Mouse (Mus musculus): ENCODE results near the gene Dcun1d4. TPM values are rescaled to one million over a fixed set of nuclear protein-coding genes. Genes with fewer than 3 reads are reported as not detected.

Dcun1d4 gene
- 56.6 and 65.0 TPM in 2 replicates for polyA plus RNA-seq (2014; fragmentation: Nextera tagmentation; extraction: Ambion mirVana)

DNA sequence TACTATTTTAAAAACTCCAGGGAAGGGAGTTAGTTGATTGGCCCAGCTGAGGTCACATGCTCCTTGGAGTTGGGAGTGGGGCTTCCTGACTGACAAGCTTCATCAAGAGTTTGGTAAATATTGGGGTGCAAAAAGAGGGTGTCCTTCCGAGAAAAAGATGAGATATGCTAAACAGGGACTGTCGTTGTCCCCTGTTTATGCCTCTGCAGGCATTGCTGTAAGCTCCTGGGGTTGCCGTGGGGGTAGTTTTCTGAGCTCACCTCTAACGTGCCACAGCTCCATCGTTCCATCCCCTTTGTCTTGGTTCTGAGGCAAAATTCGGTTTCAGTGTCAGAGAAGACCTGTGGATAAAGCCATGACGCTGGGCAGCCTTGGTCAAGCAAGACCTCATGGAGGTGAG lies at the start of gene Dcun1d4:
Gene Dcun1d4 (plus strand): TSS at position 301 of the 400 bp plus-strand sequence.
- Histone ChIP-seq H3K4me2 (ENCODE audit: low read depth, low read length, severe bottlenecking) (no peak within 1 kb of the TSS), H3K9me3 (ENCODE audit: control insufficient read depth, low read length) (no peaks in the 10 kb centered on the region)
- 84% methylated on average over 7 of the region's 7 CpGs for WGBS

DNA sequence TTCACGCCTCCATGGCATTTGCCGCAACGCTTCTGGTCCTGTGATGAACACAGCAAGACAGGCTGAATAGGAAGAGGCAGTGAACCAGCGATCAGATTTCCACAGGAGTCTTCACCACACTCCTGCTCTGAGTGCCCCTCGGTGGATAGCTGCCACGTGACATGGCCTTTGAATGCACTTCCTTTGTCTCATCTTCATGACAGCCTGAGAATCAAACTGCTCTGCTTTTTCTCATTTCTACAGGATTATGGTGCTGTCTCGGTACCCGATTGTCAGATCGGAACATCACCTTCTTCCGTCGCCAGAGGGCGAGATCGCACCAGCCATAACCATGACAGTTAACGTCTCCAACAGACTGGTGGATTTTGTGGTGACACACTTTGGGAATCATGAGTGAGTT lies 49.2 kb upstream of the Dcun1d4 start:
- Histone ChIP-seq H3K9me3 (ENCODE audit: control insufficient read depth, low read length) (no peaks in the 10 kb centered on the region), H3K27ac (ENCODE audit: low read depth, low read length) (no peak overlapping the region), H3K27me3 (ENCODE audit: control insufficient read depth, insufficient read depth, low read length) (no peaks in the 10 kb centered on the region), H3K4me1 (replicated peaks; ENCODE audit: control insufficient read depth, insufficient read depth, low read length) (0 out of 2 replicates have a peak, but pooled peaks cover 2% of the 10 kb centered on the region), H3K4me3 (ENCODE audit: low read depth, low read length) (no peak overlapping the region), H3K9ac (ENCODE audit: low read length) (no peak overlapping the region; the same call in 1 of the 2 replicates), H3K36me3 (ENCODE audit: control insufficient read depth, insufficient read depth, low read length) (no peaks in the 10 kb centered on the region), H3K4me2 (ENCODE audit: low read depth, low read length, severe bottlenecking) (no peak overlapping the region)
- 21% methylated on average over 14 of the region's 14 CpGs for WGBS
- DNase-seq (ENCODE audit: low spot score): peak; percentile 79
- peak; percentile 60; the same call in 1 of the 2 replicates for ATAC-seq (replicated peaks; ENCODE audit: low FRiP score)

More for the DNA sequence above, at the start of gene Dcun1d4:
- Histone ChIP-seq H3K4me3 (ENCODE audit: low read depth, low read length) (no peak within 1 kb of the TSS), H3K9ac (ENCODE audit: low read length) (no peak within 1 kb of the TSS), H3K27me3 (ENCODE audit: control insufficient read depth, insufficient read depth, low read length) (no peaks in the 10 kb centered on the region), H3K4me1 (replicated peaks; ENCODE audit: control insufficient read depth, insufficient read depth, low read length) (no peaks in the 10 kb centered on the region), H3K36me3 (ENCODE audit: control insufficient read depth, insufficient read depth, low read length) (no peaks in the 10 kb centered on the region), H3K27ac (ENCODE audit: low read depth, low read length) (no peak within 1 kb of the TSS)
- ATAC-seq (replicated peaks; ENCODE audit: low FRiP score): no peak
- no peak for DNase-seq (ENCODE audit: low spot score)

DNA sequence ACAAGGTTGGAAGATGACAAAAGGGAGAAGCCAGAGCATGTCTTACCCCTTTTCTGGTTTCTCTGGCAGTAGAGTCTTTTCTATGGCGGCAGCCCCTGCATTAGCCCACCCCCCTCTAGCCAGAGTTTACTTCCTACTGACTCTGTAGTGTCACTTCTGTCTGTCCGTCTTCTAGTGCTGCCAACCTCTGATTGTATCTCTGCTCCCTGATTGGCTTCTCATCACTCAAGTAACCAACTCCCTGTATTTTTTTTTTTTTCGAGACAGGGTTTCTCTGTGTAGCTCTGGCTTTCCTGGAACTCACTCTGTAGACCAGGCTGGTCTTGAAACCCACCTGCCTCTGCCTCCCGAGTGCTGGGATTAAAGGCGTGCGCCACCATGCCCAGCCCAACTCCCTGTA lies 48.0 kb upstream of the Dcun1d4 start:
- H3K4me2 ChIP-seq (ENCODE audit: low read depth, low read length, severe bottlenecking): no peak overlapping the region
- no peak overlapping the region for H3K9ac ChIP-seq (ENCODE audit: low read length)
- 0 out of 2 replicates have a peak, but pooled peaks cover 2% of the 10 kb centered on the region for H3K4me1 ChIP-seq (replicated peaks; ENCODE audit: control insufficient read depth, insufficient read depth, low read length)
- no peak overlapping the region for H3K27ac ChIP-seq (ENCODE audit: low read depth, low read length)
- no peaks in the 10 kb centered on the region for H3K9me3 ChIP-seq (ENCODE audit: control insufficient read depth, low read length)
- H3K36me3 ChIP-seq (ENCODE audit: control insufficient read depth, insufficient read depth, low read length): no peaks in the 10 kb centered on the region
- WGBS: 85% methylated on average over 6 of the region's 6 CpGs
- H3K27me3 ChIP-seq (ENCODE audit: control insufficient read depth, insufficient read depth, low read length): no peaks in the 10 kb centered on the region
- ATAC-seq (replicated peaks; ENCODE audit: low FRiP score): no peak
- DNase-seq (ENCODE audit: low spot score): no peak
- H3K4me3 ChIP-seq (ENCODE audit: low read depth, low read length): no peak overlapping the region

DNA sequence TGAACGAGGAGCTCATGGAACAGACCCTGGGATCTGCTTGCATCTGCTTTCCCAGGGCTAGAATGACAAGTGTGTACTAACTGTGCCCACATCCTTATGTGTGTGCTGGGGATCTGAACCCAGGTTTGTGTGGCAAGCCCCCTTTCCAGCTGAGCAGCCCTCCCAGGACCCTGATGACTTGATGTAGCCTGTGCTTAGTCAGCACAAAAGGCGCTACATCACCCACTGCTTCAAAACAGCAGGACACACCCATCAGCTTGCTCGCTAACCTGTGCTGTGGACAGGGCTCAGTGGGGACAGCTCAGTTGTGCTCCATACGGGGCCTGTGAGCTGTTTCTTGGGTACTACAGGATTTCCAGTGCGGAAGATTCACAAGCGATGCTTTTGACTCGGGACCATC lies 46.0 kb upstream of the Dcun1d4 start:
- Histone ChIP-seq H3K27ac (ENCODE audit: low read depth, low read length) (no peak overlapping the region), H3K27me3 (ENCODE audit: control insufficient read depth, insufficient read depth, low read length) (no peaks in the 10 kb centered on the region), H3K4me3 (ENCODE audit: low read depth, low read length) (no peak overlapping the region), H3K9ac (ENCODE audit: low read length) (no peak overlapping the region), H3K4me2 (ENCODE audit: low read depth, low read length, severe bottlenecking) (no peak overlapping the region), H3K36me3 (ENCODE audit: control insufficient read depth, insufficient read depth, low read length) (no peaks in the 10 kb centered on the region), H3K9me3 (ENCODE audit: control insufficient read depth, low read length) (no peaks in the 10 kb centered on the region), H3K4me1 (replicated peaks; ENCODE audit: control insufficient read depth, insufficient read depth, low read length) (0 out of 2 replicates have a peak, but pooled peaks cover 2% of the 10 kb centered on the region)
- DNase-seq (ENCODE audit: low spot score) (no peak), ATAC-seq (replicated peaks; ENCODE audit: low FRiP score) (no peak)
- WGBS: 77% methylated on average over 7 of the region's 7 CpGs

DNA sequence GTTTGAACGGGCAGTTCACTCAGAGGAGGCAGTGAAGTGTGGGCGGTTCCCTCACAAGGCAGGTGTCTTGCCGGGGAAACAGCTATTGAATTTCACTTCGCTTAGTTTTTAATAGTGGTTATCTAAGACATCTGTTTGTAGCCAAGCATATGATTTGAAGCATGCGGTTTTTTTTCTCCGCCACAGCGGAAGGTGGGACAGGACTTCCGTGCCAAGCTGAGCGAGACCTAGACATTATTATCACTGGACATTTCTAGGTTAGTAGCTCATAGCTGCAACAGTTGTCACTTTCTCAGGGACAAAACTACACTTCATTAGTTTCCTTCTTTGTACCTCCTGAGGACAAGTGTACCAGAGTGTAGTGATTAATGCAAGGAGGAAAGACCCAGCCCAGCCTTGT lies 38.6 kb upstream of the Dcun1d4 start:
- Histone ChIP-seq H3K27ac (ENCODE audit: low read depth, low read length) (no peak overlapping the region), H3K4me2 (ENCODE audit: low read depth, low read length, severe bottlenecking) (no peak overlapping the region), H3K9ac (ENCODE audit: low read length) (no peak overlapping the region), H3K9me3 (ENCODE audit: control insufficient read depth, low read length) (no peaks in the 10 kb centered on the region), H3K36me3 (ENCODE audit: control insufficient read depth, insufficient read depth, low read length) (no peaks in the 10 kb centered on the region), H3K4me1 (replicated peaks; ENCODE audit: control insufficient read depth, insufficient read depth, low read length) (no peaks in the 10 kb centered on the region), H3K4me3 (ENCODE audit: low read depth, low read length) (no peak overlapping the region), H3K27me3 (ENCODE audit: control insufficient read depth, insufficient read depth, low read length) (no peaks in the 10 kb centered on the region)
- DNase-seq (ENCODE audit: low spot score): no peak
- no peak for ATAC-seq (replicated peaks; ENCODE audit: low FRiP score)
- 81% methylated on average over 9 of the region's 9 CpGs for WGBS

DNA sequence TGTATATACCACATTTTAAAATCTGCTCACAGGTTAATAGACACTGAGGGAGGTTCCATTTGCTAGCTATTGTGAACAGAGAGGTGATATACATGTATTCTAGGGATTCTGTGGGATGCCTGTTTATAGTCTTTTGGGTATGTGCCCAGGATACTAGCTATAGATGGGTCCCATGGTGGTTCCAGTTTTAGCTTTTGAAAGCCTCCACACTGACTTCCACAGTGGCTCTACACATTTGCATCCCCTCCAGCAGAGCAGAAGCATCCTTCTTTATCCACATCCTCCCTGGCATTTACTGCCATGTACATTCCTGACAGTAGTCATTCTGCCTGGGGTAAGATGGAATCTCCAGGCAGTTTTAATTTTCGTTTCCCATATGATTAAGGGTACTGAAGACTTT lies 30.5 kb upstream of the Dcun1d4 start:
- Histone ChIP-seq H3K4me1 (replicated peaks; ENCODE audit: control insufficient read depth, insufficient read depth, low read length) (no peaks in the 10 kb centered on the region), H3K4me3 (ENCODE audit: low read depth, low read length) (no peak overlapping the region), H3K27ac (ENCODE audit: low read depth, low read length) (no peak overlapping the region), H3K4me2 (ENCODE audit: low read depth, low read length, severe bottlenecking) (no peak overlapping the region), H3K9ac (ENCODE audit: low read length) (no peak overlapping the region), H3K36me3 (ENCODE audit: control insufficient read depth, insufficient read depth, low read length) (no peaks in the 10 kb centered on the region), H3K27me3 (ENCODE audit: control insufficient read depth, insufficient read depth, low read length) (no peaks in the 10 kb centered on the region), H3K9me3 (ENCODE audit: control insufficient read depth, low read length) (no peaks in the 10 kb centered on the region)
- WGBS: 84% methylated on average over 1 of the region's 1 CpGs
- ATAC-seq (replicated peaks; ENCODE audit: low FRiP score) (no peak), DNase-seq (ENCODE audit: low spot score) (no peak)

DNA sequence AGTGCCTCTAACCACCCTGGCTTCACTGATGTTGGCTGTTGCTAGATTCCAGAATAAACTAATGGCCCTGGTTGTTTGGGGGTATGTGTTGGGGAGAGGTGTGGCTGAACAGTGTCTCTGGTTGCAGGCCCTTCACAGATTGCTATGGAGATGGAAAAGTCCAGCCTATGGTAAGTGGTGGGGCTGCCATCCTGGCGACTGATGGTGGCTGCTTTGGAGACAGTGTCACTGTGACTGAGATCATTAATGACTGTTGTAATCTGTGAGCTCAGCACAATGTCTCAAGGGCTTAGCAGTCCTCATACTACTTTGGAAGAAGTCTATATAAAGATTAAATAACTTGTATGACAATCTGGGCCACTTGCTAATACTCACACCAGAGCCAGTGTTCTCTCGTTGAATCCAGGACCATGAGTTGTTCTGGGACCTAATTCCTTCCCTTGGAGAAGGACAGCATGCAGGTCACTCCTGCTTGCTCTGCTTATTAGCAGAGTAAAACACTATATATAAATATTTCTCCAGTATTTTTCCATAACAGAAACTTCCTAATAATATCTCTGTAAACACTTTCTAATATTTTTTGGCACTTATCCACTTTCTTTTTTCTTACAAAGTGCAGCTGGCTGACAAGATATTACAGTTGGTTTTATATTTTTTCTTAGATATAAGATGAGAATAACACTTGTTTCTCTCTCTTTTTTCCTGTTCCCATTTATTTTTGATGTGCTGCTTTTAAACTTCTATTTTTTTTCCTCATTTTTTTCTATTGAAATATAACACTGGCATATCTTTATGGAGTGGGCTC lies 26.1 kb upstream of the Dcun1d4 start:
- WGBS: 75% methylated on average over 2 of the region's 2 CpGs
- DNase-seq (ENCODE audit: low spot score) (no peak), ATAC-seq (replicated peaks; ENCODE audit: low FRiP score) (no peak)
- Histone ChIP-seq H3K27ac (ENCODE audit: low read depth, low read length) (no peak overlapping the region), H3K36me3 (ENCODE audit: control insufficient read depth, insufficient read depth, low read length) (no peaks in the 10 kb centered on the region), H3K9me3 (ENCODE audit: control insufficient read depth, low read length) (no peaks in the 10 kb centered on the region), H3K27me3 (ENCODE audit: control insufficient read depth, insufficient read depth, low read length) (no peaks in the 10 kb centered on the region), H3K4me3 (ENCODE audit: low read depth, low read length) (no peak overlapping the region), H3K4me2 (ENCODE audit: low read depth, low read length, severe bottlenecking) (no peak overlapping the region), H3K4me1 (replicated peaks; ENCODE audit: control insufficient read depth, insufficient read depth, low read length) (no peaks in the 10 kb centered on the region), H3K9ac (ENCODE audit: low read length) (no peak overlapping the region)

DNA sequence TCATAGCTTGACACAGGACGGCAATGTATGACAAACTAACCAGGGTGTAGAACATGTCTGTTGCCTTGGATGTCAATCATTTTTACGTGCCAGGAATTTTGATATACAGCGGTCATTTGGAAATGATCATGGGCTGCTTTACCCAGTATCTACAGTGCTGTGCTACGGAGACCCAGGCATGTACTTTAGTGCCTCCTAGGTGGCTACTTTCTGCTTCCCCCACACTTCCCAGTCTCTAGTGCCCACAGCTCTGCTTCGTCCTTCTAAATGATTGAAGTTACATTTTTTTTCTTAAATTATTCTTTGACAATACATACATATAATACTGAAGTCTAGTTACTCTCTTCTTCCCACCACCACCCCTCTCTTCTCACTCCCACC lies 25.5 kb upstream of the Dcun1d4 start:
- Histone ChIP-seq H3K4me1 (replicated peaks; ENCODE audit: control insufficient read depth, insufficient read depth, low read length) (no peaks in the 10 kb centered on the region), H3K27me3 (ENCODE audit: control insufficient read depth, insufficient read depth, low read length) (no peaks in the 10 kb centered on the region), H3K27ac (ENCODE audit: low read depth, low read length) (no peak overlapping the region), H3K4me3 (ENCODE audit: low read depth, low read length) (no peak overlapping the region), H3K36me3 (ENCODE audit: control insufficient read depth, insufficient read depth, low read length) (no peaks in the 10 kb centered on the region), H3K9me3 (ENCODE audit: control insufficient read depth, low read length) (no peaks in the 10 kb centered on the region), H3K9ac (ENCODE audit: low read length) (no peak overlapping the region), H3K4me2 (ENCODE audit: low read depth, low read length, severe bottlenecking) (no peak overlapping the region)
- no peak for ATAC-seq (replicated peaks; ENCODE audit: low FRiP score)
- 90% methylated on average over 5 of the region's 5 CpGs for WGBS
- no peak for DNase-seq (ENCODE audit: low spot score)

Measured in forebrain, embryonic 11.5 days (tissue).